Mouse (Mus musculus) natural killer cell, adult 2 months (primary cell): ENCODE results near the gene 6030468B19Rik.
A peak's percentile ranks its signal among the peaks of the same experiment; 100 is the strongest.

Experiments used
- DNase-seq, 2 experiments: peaks; one replicate each; pipeline ENCODE4 v3.0.0; 2022; ENCODE audit warnings: low spot score in 2 of 2

The 6030468B19Rik gene

GRCm38 (mm10) chr11:117797511-117798159 lies at the start of gene 6030468B19Rik:
Gene 6030468B19Rik (plus strand): TSS chr11:117797660.
- no peak for DNase-seq

GRCm38 (mm10) chr11:117748628-117749027 lies 48.8 kb upstream of the 6030468B19Rik start:
- no peak for DNase-seq

- DNase-seq, result no peak
These were observed 48.0 kb upstream of the 6030468B19Rik start for GRCm38 (mm10) chr11:117749414-117749813.

GRCm38 (mm10) chr11:117751544-117751943 lies 45.9 kb upstream of the 6030468B19Rik start:
- no peak for DNase-seq

DNA sequence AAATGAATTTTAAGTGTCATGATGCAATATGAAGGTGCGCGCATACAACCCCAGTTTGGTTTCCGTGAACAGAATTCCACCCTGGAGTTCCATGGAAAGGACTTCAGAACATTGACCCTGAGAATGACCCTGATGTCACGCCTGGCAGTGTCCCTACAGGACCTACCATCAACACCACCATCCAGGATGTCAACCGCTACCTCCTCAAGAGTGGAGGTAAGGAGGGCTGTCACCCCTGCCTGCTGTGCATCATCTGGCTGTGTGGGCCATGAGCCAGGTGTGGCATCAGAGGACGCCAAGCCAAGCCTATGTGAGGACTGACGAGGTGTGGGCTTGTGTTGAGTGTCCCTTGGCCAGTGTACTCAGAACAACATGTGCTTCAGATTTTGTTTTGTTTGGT lies 41.6 kb upstream of the 6030468B19Rik start:
- no peak for DNase-seq

GRCm38 (mm10) chr11:117759267-117759666 lies 38.2 kb upstream of the 6030468B19Rik start:
- DNase-seq, result no peak

- no peak for DNase-seq
These were observed 36.9 kb upstream of the 6030468B19Rik start for GRCm38 (mm10) chr11:117760374-117761119.

DNA sequence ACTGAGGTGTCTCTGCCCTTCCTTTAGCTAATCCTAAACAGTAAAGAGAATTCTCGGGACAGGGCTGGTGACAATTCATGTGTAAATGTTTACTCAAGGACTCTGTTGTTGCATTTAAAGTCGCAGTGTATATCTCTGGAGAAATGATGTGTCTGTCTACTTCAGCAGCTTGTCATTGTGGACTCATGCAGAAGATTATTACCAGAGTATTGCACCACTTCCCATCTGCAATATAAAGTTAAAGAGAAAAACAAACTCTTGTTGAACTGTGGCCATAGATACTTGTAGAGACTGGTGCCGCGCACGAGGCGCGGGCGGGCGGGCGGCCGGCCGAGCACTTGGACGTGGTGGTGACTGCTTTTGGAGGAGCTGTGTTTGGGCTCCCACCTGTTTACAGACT lies 35.7 kb upstream of the 6030468B19Rik start:
- DNase-seq, result no peak

GRCm38 (mm10) chr11:117762246-117762645 lies 35.2 kb upstream of the 6030468B19Rik start:
- no peak for DNase-seq

- DNase-seq, result no peak
These were observed 33.1 kb upstream of the 6030468B19Rik start for GRCm38 (mm10) chr11:117764319-117764718.

DNA sequence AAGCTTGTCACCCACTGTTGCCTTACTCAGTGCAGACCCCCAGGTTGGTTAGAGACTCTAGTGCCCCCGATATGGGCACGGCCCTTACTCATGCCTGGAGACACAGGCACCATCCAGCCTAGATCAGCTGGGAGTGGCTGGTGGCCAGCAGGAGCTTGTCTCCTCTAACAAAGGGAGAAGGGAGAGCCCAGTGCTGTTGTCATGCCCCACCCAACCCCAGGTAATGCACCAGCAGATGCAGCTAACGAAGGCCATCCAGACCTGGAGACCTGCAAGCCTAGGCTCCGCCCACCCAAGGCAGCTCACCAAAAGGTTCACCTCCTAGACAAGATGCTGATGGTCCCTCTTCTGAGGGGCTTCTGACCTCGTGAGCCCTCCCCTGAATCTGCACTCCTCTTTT lies 32.1 kb upstream of the 6030468B19Rik start:
- no peak for DNase-seq

DNA sequence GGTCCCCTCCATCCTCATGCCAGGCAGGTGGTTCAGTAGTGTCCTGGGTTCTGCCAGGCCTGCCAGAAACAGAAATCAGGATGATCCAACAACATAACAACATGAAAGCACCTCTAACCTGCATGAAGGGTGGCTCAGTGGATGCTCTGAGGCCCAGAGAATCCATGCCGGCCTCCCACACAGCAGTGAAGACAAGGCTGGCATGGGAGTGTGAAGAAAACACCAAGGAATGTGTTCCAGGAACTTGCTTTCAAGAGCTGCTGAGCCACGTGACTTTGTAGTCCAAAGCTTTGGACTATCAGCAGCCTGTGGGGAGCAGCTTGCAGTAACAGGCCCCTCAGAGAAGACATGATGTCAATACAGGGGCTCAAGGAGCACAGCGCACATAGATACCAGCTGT lies 31.2 kb upstream of the 6030468B19Rik start:
- DNase-seq, result no peak

DNA sequence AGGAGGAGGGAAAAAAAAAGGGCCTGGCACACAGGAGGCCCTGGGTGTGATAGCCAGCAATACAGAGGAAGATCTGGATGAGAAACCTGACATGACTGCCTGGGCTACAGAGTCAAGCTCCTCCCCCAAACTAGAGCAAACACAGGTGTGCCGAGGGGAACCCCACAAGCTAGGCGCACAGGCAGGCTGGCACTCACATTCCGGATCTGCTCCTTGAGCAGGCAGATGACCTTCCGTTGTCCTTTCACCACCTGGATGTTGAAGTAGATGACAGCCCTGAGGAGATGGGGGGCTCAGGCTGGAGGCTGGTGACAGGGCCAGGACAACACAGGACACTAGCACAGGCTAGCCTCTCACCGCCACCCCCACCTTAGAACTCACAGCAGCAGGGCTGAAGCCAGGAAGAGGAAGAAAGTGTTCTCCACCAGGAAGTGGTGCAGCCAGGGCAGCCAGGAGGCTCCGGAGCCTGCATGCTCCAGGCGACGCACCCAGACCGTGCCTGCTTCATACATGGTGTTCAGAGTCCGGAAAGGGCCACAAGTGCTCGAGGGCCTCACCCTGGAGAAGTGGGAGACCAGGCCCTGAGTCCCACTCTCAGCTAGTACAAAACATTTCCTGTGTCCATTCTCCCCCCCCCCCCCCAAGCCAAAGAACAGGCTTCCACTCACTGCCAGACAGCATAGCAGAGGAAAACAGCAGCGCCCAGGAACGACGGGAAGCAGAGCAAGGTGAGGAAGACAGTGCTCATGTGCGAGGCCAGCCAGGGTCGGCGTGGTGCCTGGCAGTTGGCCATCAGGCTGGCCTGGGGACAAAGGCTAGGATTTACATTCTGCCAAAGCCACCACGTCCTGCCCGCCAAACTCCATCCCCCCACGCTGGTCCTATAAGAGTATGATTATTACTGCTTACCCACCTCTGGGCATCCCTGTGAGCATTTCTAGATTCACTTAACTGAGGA lies 28.5 kb upstream of the 6030468B19Rik start:
- no peak for DNase-seq

- no peak for DNase-seq
These were observed 27.8 kb upstream of the 6030468B19Rik start for GRCm38 (mm10) chr11:117769683-117770047.

DNA sequence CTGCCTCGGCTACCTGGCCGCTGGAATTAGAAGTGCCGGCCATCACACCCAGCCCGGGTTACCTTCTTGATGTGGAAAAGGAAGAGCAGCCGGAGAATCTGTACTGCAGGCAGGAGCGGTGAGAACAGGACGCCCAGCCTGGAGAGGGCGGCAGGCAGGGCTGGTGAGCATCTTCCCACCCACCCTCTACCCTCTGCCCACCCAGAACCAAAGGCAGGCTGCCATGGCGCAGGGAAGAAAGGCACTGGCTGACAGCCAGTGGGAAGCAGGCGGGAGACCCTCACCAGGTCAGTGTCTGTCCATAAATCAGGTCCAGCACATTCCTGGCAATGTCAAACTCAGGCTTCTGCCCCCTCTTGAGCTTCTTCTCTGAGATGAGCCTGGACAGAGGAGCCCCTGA lies 27.1 kb upstream of the 6030468B19Rik start:
- DNase-seq, result no peak

- no peak for DNase-seq
These were observed 25.1 kb upstream of the 6030468B19Rik start for GRCm38 (mm10) chr11:117772352-117772751.

DNA sequence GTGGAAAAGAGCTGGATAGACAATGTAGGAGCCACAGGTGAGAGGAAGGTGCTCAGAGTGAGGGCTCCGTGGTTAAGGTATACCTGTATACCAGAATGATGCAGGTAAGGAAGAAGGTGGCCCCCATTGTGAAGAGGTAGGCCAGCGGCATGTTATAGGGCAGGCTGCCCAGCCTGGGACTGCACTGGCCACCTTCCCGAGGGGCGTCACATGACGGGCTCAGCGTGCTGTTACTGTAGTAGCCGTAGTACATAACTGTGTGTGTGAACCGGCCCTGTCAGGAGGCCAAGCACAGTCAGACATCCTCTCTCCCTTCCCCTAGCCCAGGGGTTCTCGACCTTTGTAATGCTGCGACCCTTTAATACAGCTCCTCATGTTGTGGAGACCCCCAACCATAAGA lies 22.5 kb upstream of the 6030468B19Rik start:
- no peak for DNase-seq

DNA sequence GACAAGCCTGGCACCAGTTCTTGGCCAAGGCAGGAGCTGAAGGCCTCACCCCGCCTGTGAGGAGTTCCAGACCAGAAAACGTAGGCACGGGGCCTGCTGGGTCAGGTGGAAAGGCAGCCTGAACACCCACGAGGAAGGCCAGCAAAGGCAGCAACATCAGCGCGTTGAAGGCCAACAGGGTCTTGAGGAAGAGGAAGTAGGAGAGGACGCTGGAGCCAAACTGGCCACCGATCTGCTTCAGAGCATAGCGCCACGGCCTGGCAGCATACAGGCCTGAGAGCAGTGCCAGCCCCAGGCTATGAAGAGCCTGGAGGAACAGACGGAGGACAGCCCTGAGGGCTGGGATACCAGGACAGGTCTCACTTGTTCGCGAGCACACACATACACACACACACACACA lies 21.9 kb upstream of the 6030468B19Rik start:
- DNase-seq, result no peak

DNA sequence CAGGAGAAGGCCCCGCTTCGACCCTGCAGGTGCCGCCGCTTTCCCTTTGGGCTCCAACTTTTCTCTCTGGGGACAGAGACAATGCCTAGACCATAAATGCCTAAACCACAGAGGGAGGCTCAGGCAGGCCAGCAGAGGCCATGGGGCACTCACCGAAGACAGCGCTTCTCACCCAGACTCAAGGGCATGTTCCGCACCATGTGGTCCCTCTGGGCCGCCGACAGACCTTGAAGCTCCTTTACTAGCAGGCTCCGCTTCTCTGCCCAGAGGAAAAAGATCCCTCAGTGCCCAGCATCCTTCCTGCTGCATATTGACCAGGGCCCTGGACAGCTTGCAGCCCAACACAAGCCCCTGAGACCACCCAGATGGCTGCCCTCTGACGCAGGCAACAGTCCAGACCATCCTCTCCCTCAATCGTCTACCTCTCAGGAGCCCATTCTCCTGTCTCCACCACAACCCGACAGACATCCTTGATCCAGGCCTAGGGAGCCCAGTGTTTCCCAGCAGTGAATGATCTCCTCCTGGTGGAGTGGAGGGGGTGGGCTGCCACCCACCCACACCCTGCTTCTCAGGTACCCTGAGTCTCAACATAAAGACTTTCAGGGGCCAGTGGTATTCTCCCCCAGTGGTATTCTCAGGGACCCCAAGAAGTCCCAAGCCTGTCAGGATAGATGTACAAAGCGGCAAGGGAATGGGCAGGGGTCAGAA lies 21.2 kb upstream of the 6030468B19Rik start:
- no peak for DNase-seq

DNA sequence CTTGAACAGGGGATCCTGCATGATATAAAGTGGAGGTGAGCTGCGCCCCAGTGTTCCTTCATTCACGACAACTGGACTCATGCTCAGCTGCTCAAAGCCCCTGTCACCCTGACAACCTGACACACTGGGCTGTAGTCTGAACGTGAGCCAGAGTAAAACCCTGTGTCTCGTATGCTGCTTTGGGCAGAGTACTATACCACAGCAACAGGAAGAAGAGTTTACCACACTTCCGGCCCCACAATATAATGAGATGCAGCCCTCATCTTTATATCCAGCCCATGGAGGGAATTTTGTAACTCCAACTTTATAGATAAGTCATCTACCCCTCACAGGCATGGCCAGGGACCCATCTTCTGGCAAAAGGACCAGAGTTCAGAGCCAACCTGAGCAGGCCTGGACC lies 20.3 kb upstream of the 6030468B19Rik start:
- DNase-seq, result peak; percentile 48 to 64

- DNase-seq, result no peak
These were observed 19.4 kb upstream of the 6030468B19Rik start for GRCm38 (mm10) chr11:117778031-117778430.
